Mouse (Mus musculus): Measurements from ENCODE around the gene Wipf2.

DNA sequence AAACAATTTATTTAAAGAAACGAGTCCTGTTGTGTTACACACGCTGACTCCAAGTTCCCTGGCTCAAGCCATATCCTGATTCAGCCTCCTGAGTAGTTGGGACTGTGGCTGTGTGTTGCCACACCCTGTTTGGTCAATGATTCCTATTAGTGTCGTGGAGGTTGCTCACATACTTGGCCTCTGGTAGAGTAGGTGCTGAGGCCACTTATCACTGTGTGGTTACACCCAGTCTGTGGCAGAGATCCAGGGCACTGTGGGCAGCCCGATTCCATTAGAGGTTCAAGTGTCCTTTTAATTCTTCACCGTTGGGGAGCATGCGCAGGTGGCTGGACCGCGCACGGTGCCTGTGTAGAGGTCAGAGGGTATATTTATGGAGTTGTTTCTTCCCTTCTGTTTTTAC lies 10.5 kb downstream of the Wipf2 start:
- TF ChIP-seq GATA1 (IDR thresholded peaks at IDR 0.05; ENCODE audit: borderline replicate concordance, low read length) (no peak), FLI1 (IDR thresholded peaks at IDR 0.05; ENCODE audit: low read length) (no peak)

All from megakaryocyte, embryonic 14.5 days (primary cell).